Mouse (Mus musculus): ENCODE results near the gene Ttl. TPM values are rescaled to one million over a fixed set of nuclear protein-coding genes. Genes with fewer than 3 reads are reported as not detected.
A peak's percentile ranks its signal among the peaks of the same experiment; 100 is the strongest.

Gene Ttl
- polyA plus RNA-seq, 1 experiment from 2014 or later: 46.9 TPM

GRCm38 (mm10) chr2:129093926-129094724, 28.4 kb downstream of the Ttl start:
- no peaks in the 10 kb centered on the region for H3K27me3 ChIP-seq (replicated peaks; ENCODE audit: control insufficient read depth, insufficient read depth, low read length)
- ATAC-seq: no peak
- no peak overlapping the region for H3K4me3 ChIP-seq (ENCODE audit: low read length)
- 91% methylated on average over 18 of the region's 18 CpGs for WGBS
- H3K27ac ChIP-seq (ENCODE audit: low read depth, low read length): no peak overlapping the region
- H3K4me1 ChIP-seq (ENCODE audit: control insufficient read depth, insufficient read depth, low read depth, low read length): no peaks in the 10 kb centered on the region
- H3K36me3 ChIP-seq (ENCODE audit: control insufficient read depth, insufficient read depth, low read length): peaks cover 33% of the 10 kb centered on the region
- no peak overlapping the region for H3K9ac ChIP-seq (ENCODE audit: low read depth, low read length)
- no peak overlapping the region for H3K4me2 ChIP-seq (ENCODE audit: low read length)
- no peaks in the 10 kb centered on the region for H3K9me3 ChIP-seq (ENCODE audit: control insufficient read depth, low read length)

DNA sequence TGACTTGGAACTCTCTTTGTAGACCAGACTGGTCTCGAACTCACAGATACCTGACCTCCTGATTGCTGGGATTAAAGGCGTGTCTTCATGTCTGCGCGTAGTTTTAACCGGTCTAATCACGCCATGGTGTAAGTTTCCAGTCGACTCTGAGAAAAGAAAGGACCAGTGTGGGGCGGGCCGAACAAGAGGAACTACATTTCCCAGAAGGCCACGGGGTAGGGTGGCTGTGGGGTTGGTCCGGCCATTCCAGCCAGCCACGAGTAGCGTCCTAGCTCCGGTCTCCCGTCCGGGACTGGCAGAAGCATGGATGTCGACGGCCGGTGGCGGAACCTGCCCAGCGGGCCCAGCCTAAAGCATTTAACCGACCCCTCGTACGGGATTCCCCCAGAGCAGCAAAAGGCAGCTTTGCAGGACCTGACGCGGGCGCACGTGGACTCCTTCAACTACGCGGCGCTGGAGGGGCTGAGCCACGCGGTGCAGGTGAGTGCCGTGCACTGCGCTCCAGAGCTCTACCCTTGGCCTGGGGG, 35.1 kb downstream of the Ttl start, which contains the start of gene Polr1b:
Polr1b (plus strand) TSS at position 212 of the 527 bp plus-strand sequence.
- Histone ChIP-seq H3K4me3 (ENCODE audit: low read length) (peak within 1 kb of the TSS; percentile 79), H3K4me1 (ENCODE audit: control insufficient read depth, insufficient read depth, low read depth, low read length) (peaks cover 7% of the 10 kb centered on the region; the same call in 1 of the 2 replicates), H3K9me3 (ENCODE audit: control insufficient read depth, low read length) (no peaks in the 10 kb centered on the region), H3K27ac (ENCODE audit: low read depth, low read length) (no peak within 1 kb of the TSS), H3K27me3 (replicated peaks; ENCODE audit: control insufficient read depth, insufficient read depth, low read length) (no peaks in the 10 kb centered on the region), H3K36me3 (ENCODE audit: control insufficient read depth, insufficient read depth, low read length) (peaks cover 11% of the 10 kb centered on the region), H3K9ac (ENCODE audit: low read depth, low read length) (peak within 1 kb of the TSS; percentile 75), H3K4me2 (ENCODE audit: low read length) (peak within 1 kb of the TSS; percentile 62)
- under 1% methylated on average over 35 of the region's 35 CpGs for WGBS
- ATAC-seq: peak; percentile 99

- Histone ChIP-seq H3K27ac (ENCODE audit: low read depth, low read length) (no peak overlapping the region), H3K9ac (ENCODE audit: low read depth, low read length) (no peak overlapping the region), H3K4me2 (ENCODE audit: low read length) (no peak overlapping the region), H3K36me3 (ENCODE audit: control insufficient read depth, insufficient read depth, low read length) (peaks cover 29% of the 10 kb centered on the region), H3K4me3 (ENCODE audit: low read length) (no peak overlapping the region), H3K27me3 (replicated peaks; ENCODE audit: control insufficient read depth, insufficient read depth, low read length) (no peaks in the 10 kb centered on the region), H3K4me1 (ENCODE audit: control insufficient read depth, insufficient read depth, low read depth, low read length) (no peaks in the 10 kb centered on the region), H3K9me3 (ENCODE audit: control insufficient read depth, low read length) (no peaks in the 10 kb centered on the region)
- ATAC-seq: no peak
- 91% methylated on average over 5 of the region's 5 CpGs for WGBS
Measured at GRCm38 (mm10) chr2:129112924-129113323, 47.2 kb downstream of the Ttl start.

DNA sequence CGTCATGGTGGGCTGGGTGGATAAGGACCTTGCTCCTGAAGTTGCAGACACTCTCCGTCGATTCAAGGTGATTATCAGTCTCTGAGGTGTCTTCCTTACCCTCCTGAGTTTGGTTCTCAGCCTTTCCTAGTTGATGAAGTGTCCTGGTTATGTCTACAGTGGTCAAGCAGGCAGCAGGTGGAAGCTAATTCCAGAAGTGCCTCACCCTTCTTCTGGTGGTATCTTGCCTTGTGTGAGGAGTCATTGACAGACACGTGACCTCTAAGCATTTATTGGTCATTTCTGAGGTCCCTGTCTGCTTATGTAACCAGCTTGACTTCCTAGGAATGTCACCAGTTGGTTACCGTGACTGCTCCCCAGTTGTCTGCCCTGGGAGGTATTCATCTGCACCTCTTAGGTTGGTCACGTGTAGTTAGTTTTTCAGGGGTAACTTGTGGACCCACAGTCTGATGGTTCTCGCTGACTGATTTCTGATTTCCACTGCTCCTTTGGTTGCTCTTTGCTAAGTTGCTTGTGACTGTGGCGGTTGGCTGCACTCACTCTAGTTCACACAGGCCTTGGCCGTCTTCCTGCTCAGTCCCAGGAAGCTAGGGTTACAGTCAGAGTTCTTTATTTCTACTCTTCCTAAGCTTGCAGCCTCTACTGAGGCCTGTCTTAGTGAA, 50.1 kb downstream of the Ttl start:
- WGBS: 94% methylated on average over 9 of the region's 9 CpGs
- no peak overlapping the region for H3K9ac ChIP-seq (ENCODE audit: low read depth, low read length)

GRCm38 (mm10) chr2:129116368-129116739, 50.6 kb downstream of the Ttl start:
- 93% methylated on average over 1 of the region's 1 CpGs for WGBS
- Histone ChIP-seq H3K27me3 (replicated peaks; ENCODE audit: control insufficient read depth, insufficient read depth, low read length) (no peaks in the 10 kb centered on the region), H3K4me2 (ENCODE audit: low read length) (no peak overlapping the region), H3K9me3 (ENCODE audit: control insufficient read depth, low read length) (no peaks in the 10 kb centered on the region), H3K9ac (ENCODE audit: low read depth, low read length) (no peak overlapping the region), H3K27ac (ENCODE audit: low read depth, low read length) (no peak overlapping the region), H3K4me3 (ENCODE audit: low read length) (no peak overlapping the region), H3K36me3 (ENCODE audit: control insufficient read depth, insufficient read depth, low read length) (peaks cover 45% of the 10 kb centered on the region), H3K4me1 (ENCODE audit: control insufficient read depth, insufficient read depth, low read depth, low read length) (no peaks in the 10 kb centered on the region)
- ATAC-seq: no peak

More for the DNA sequence above, 50.1 kb downstream of the Ttl start:
- no peak for ATAC-seq
- Histone ChIP-seq H3K4me2 (ENCODE audit: low read length) (no peak overlapping the region), H3K9me3 (ENCODE audit: control insufficient read depth, low read length) (no peaks in the 10 kb centered on the region), H3K4me3 (ENCODE audit: low read length) (no peak overlapping the region), H3K36me3 (ENCODE audit: control insufficient read depth, insufficient read depth, low read length) (peaks cover 45% of the 10 kb centered on the region), H3K27me3 (replicated peaks; ENCODE audit: control insufficient read depth, insufficient read depth, low read length) (no peaks in the 10 kb centered on the region), H3K4me1 (ENCODE audit: control insufficient read depth, insufficient read depth, low read depth, low read length) (no peaks in the 10 kb centered on the region), H3K27ac (ENCODE audit: low read depth, low read length) (no peak overlapping the region)

DNA sequence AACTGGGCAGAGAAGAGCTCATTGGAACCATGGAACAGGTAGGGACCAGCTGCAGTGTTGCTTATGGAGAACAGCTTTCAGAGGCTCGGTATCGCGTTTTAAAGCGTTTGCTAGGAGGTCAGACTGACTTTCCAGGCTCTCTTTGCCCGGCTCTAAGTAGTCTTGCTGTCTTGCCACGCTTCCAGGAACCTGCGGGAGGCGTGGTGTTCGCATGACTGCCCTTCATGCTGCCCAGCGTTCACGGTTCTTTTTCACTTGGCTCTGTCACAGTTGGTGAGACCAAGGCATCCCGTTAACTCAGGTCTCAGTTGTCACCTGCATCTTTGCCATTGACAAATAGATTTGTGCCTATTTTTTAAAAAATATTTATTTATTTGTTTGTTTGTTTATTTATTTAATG, 52.3 kb downstream of the Ttl start:
- Histone ChIP-seq H3K9ac (ENCODE audit: low read depth, low read length) (no peak overlapping the region), H3K27me3 (replicated peaks; ENCODE audit: control insufficient read depth, insufficient read depth, low read length) (no peaks in the 10 kb centered on the region), H3K9me3 (ENCODE audit: control insufficient read depth, low read length) (no peaks in the 10 kb centered on the region), H3K4me3 (ENCODE audit: low read length) (no peak overlapping the region), H3K27ac (ENCODE audit: low read depth, low read length) (no peak overlapping the region), H3K36me3 (ENCODE audit: control insufficient read depth, insufficient read depth, low read length) (peaks cover 48% of the 10 kb centered on the region), H3K4me1 (ENCODE audit: control insufficient read depth, insufficient read depth, low read depth, low read length) (no peaks in the 10 kb centered on the region), H3K4me2 (ENCODE audit: low read length) (no peak overlapping the region)
- ATAC-seq: no peak
- WGBS: 93% methylated on average over 12 of the region's 12 CpGs

GRCm38 (mm10) chr2:129121986-129122385, 56.2 kb downstream of the Ttl start:
- Histone ChIP-seq H3K9me3 (ENCODE audit: control insufficient read depth, low read length) (no peaks in the 10 kb centered on the region), H3K4me2 (ENCODE audit: low read length) (no peak overlapping the region), H3K9ac (ENCODE audit: low read depth, low read length) (no peak overlapping the region), H3K27ac (ENCODE audit: low read depth, low read length) (no peak overlapping the region), H3K36me3 (ENCODE audit: control insufficient read depth, insufficient read depth, low read length) (peaks cover 57% of the 10 kb centered on the region), H3K4me1 (ENCODE audit: control insufficient read depth, insufficient read depth, low read depth, low read length) (no peaks in the 10 kb centered on the region), H3K27me3 (replicated peaks; ENCODE audit: control insufficient read depth, insufficient read depth, low read length) (no peaks in the 10 kb centered on the region), H3K4me3 (ENCODE audit: low read length) (no peak overlapping the region)
- WGBS: 96% methylated on average over 8 of the region's 8 CpGs
- no peak for ATAC-seq

- WGBS: under 1% methylated on average over 35 of the region's 35 CpGs
- no peaks in the 10 kb centered on the region for H3K27me3 ChIP-seq (replicated peaks; ENCODE audit: control insufficient read depth, insufficient read depth, low read length)
- H3K4me1 ChIP-seq (ENCODE audit: control insufficient read depth, insufficient read depth, low read depth, low read length): peaks cover 13% of the 10 kb centered on the region
- peak within 1 kb of the TSS; percentile 84 for H3K4me2 ChIP-seq (ENCODE audit: low read length)
- peaks cover 26% of the 10 kb centered on the region for H3K36me3 ChIP-seq (ENCODE audit: control insufficient read depth, insufficient read depth, low read length)
- peak; percentile 100 for ATAC-seq
- H3K9ac ChIP-seq (ENCODE audit: low read depth, low read length): peak within 1 kb of the TSS; percentile 80
- peak within 1 kb of the TSS; percentile 89 for H3K27ac ChIP-seq (ENCODE audit: low read depth, low read length)
- peak within 1 kb of the TSS; percentile 72 for H3K4me3 ChIP-seq (ENCODE audit: low read length)
- H3K9me3 ChIP-seq (ENCODE audit: control insufficient read depth, low read length): peaks cover 3% of the 10 kb centered on the region; the same call in 1 of the 2 replicates
Measured at GRCm38 (mm10) chr2:129129412-129129929, 63.7 kb downstream of the Ttl start, which contains the start of gene Chchd5. Chchd5 (plus strand) TSS chr2:129129700.

Measured in hindbrain, embryonic 16.5 days (tissue).